Mouse (Mus musculus) thymus, adult 18-20 months (tissue): ENCODE data around the gene Repin1.

Experiments
- DNase-seq, 2 experiments: peaks; one replicate each; pipeline ENCODE4 v3.0.0; 2022; ENCODE audit warnings: mixed read lengths in 2 of 2

Gene Repin1

DNA sequence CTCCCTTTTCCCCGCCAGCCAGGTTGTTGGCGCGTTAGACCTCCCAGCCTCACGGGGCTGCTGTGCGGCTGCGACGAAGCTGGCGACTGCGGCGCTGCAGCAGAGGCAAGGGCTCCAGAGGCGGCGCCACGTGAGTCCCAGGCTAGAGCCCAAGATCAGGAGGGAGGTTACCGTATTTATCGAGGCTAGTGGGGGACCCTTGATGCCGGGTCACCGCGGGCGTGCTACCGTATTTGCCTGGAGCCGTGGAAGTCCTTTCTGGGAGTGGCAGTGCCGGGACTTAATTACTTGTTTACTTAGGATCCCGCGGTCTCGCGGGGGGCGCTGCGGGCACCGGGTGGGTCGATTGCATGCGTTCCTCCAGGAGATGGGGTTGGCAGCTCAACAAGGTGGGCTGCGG is 33.3 kb downstream of the Repin1 start:
- no peak for DNase-seq

DNA sequence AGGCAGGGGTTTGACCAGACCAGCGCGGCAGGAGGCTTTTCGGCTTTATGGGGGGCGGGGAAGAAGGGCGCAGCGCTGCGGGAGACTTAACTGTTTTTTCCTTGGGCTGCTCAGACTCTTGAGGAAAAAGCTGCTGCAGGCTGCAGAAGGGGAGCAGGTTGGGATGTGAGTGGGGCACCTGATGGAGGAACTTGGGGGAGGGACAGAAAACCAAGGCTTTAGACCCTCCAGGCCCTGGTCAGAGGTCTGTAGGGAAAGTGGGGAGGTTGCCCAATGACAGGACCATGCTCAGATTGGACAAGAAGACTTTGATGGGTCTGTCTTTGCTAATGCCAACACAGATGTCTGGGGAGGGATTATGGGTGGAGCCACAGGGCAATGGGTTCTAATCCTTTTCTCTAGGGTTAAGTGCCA is 33.8 kb downstream of the Repin1 start:
- DNase-seq, result no peak

GRCm38 (mm10) chr6:48628377-48628776 is 34.7 kb downstream of the Repin1 start:
- no peak for DNase-seq

- DNase-seq, result no peak
These were observed 35.4 kb downstream of the Repin1 start for GRCm38 (mm10) chr6:48628808-48629660.

GRCm38 (mm10) chr6:48629661-48630034 is 36.0 kb downstream of the Repin1 start:
- DNase-seq, result no peak

GRCm38 (mm10) chr6:48630831-48631230 is 37.1 kb downstream of the Repin1 start:
- DNase-seq, result no peak

- DNase-seq, result no peak
These were observed 41.4 kb downstream of the Repin1 start for GRCm38 (mm10) chr6:48635105-48635504.

DNA sequence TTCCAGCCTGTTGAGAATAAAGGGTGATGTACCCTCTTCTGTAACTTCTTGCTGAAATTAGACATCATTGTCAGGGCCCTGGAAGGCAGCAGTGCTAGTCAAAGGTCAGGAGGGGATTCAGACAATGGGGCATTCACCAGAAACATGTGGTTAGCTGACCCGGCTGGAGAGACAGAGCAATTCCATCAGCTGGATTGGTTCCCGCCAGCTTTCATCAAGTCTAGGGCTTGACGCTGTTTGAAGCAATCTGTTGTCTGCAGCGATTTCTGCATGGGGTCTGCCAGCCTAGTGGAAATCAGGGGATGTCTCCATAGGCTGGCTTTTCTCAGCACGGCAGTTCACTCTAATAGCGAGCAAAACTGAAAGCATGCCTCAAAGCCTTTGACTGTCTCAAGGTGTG is 42.8 kb downstream of the Repin1 start:
- DNase-seq, result no peak

GRCm38 (mm10) chr6:48637811-48638500 is 44.3 kb downstream of the Repin1 start:
- no peak for DNase-seq

DNA sequence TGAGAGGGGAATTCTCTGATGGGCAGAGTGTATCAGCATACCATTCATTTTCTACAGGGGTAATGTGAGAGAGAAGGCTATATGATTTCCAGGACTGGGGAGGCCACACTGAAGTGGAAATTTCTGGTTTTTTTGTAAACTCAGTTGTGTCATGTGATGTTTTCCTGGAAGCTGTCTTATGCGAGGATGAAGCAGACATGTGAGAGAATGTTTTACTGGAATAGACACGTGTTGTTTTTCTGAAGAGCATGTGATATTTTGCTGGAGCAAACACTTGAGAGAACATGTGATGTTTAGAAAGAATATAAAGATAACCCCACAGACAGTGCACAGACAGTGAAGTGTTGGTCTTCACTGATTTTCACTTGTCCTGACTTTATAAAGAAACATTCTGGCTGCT is 44.9 kb downstream of the Repin1 start:
- DNase-seq, result no peak

DNA sequence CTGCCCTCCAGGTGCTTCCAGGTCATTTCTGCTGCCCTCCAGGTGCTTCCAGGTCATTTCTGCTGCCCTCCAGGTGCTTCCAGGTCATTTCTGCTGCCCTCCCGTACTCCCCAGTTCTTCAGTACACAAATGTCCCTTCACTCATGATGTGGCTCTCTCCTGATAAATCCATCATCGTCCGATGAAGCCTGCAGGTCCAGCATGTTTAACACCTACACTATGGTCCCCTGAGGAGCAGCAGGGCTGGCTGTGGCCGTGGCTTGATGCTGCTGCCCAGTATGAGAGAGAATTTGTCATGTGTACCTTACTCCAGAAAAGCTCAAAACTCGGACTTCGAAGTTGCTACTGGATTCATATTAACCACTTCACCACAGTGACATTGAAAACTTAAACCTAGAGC is 47.7 kb downstream of the Repin1 start:
- no peak for DNase-seq

DNA sequence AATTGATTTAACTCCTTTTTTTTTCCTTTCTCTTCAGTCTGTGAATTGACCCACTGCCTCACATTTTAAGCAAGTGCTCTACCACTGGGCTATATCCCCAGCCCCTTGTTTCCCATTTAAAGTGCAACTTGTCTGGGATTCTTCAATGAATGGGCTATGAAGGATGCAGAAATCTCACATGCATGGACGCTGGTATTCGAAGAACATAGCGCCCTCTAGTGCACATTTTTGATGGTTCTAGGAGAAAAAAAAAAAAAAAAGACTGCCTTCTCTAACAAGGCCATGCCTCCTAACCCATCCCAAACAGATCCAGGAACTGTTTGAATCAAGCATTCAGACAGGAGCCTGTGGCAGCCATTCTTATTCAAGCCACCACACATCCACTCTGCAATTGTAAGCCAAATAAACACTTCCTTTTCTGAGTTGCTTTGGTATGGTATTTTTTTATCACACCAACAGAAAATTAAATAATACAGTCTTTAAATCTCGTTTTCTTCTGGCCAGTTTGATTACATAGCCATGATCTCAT is 49.1 kb downstream of the Repin1 start:
- DNase-seq, result no peak

DNA sequence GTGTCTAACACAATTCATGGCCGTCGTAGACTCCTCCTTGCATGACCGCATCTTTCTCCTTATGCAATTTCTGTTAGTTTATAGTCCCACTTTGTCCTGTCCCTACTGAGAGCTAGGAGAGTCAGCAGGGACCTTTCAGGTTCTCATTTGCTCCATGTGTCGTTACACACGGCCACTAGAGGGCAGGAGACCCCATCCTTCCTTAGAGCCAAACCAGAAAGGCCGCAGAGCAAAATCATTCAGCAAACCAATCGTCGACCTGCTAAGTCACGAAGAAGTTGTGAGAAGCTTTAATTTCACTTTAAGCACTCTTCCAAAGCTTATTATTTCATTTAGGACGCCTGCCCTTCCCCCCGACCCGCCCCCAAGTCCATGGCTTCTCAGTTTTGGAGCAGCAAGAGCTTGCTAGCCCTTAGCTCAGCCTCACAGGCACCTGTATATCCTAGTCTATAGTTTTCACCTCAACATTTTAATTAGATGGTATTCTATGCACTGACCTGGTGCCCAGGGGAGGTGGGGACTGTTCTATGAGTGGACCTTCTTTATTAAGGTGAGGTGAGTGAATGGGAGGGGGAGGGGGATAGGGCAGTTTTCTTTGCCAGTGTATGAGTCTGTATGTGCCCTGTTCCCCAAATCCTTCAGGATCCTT is 52.1 kb downstream of the Repin1 start:
- peak; percentile 52 to 66 for DNase-seq

GRCm38 (mm10) chr6:48646309-48646690 is 52.6 kb downstream of the Repin1 start:
- DNase-seq, result no peak

GRCm38 (mm10) chr6:48646995-48647394 is 53.3 kb downstream of the Repin1 start, which contains the start of gene Gimap8:
Gene Gimap8 (plus strand): TSS chr6:48647234.
- DNase-seq, result peak; percentile 77 to 89

GRCm38 (mm10) chr6:48647611-48648010 is 53.9 kb downstream of the Repin1 start:
- no peak for DNase-seq
